Mouse (Mus musculus) kidney, embryonic 16.5 days (tissue): ENCODE measurements around the gene Fig4. TPM values are rescaled to one million over a fixed set of nuclear protein-coding genes. Genes with fewer than 3 reads are reported as not detected.

Source experiments
- polyA plus RNA-seq: library from polyadenylated mRNA; unstranded; fragments of >200 nt; fragmentation: Nextera tagmentation; extraction: Ambion mirVana; gene quantifications from 2 replicates; pipeline ENCODE4 v1.2.1, GENCODE M21; 2015

Fig4 gene
- polyA plus RNA-seq, 1 experiment from 2014 or later = 17.2 TPM

Other genes starting within 250 kb of the Fig4 start
- gene Gpr6, start 231.0 kb downstream of the Fig4 start, polyA plus RNA-seq = not detected in 2 replicates
- gene Ak9, start 720 bp upstream of the Fig4 start, polyA plus RNA-seq = 0.04 and 0.06 TPM in 2 replicates
- 19.7 and 19.8 TPM in 2 replicates for gene Zbtb24, start 147.1 kb upstream of the Fig4 start, polyA plus RNA-seq
- gene Mical1, start 173.1 kb upstream of the Fig4 start, polyA plus RNA-seq = 34.6 TPM in 2 replicates
- gene Smpd2, start 187.1 kb upstream of the Fig4 start, polyA plus RNA-seq = 84.1 and 91.2 TPM in 2 replicates
- 2.6 and 3.7 TPM in 2 replicates for gene Ppil6, start 187.2 kb upstream of the Fig4 start, polyA plus RNA-seq
- 191 and 208 TPM in 2 replicates for gene Cd164, start 216.2 kb upstream of the Fig4 start, polyA plus RNA-seq